ENCODE assay signal across 12 mouse cellular contexts in the genomic region with DNA sequence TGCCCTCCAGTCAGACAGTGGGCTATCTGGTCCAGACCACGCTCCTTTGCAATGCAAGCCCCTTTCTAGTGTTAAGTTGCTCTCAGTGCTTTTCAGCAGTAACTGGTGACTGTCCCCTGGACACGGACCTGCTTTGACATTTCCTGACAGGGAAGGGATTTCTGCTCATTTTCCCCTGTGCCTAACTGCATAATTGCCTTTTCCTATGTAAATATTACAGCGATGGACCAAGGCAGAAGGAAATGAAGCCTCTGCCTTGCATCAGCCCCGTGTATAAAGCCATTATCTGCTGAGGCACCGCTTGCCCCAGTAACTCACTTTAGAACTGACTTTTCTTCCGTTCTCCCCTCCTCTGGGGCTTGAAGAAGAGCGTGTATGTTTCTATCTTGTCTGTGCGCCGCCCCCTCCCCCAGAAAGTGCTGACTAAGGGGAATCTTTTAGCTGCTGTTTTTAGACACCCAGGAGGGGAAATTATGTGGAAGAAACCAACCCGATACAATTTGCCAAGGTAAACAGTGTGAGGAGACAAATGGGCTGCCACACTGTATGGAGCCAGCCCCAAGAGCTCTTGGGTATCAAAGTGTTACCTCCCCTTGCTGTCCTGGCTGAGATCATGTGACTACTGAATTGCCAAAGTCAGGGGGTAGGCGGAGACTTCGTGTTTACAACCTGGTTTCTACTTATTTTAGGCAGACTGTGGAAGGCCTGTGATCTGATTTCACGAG. TPM values are rescaled to one million over a fixed set of nuclear protein-coding genes. Genes with fewer than 3 reads are reported as not detected.
DNase-seq lines count a peak whose midpoint lies in the region; ATAC-seq and TF ChIP-seq lines count a peak whose summit lies in the region.
"Had no signal": no experiment of that assay in that cellular context is flagged by ENCODE, and none has a peak within 500 bp of the region (broad histone marks: within the 10 kb centered on the region; RNA-seq: fewer than 3 reads in every experiment).

No protein-coding gene starts in this region.

- peaks cover 42% of the 10 kb centered on the region for H3K4me1 ChIP-seq in heart, embryonic 15.5 days (replicated peaks)
- peaks cover 18% of the 10 kb centered on the region for H3K4me1 ChIP-seq in hindbrain, embryonic 14.5 days (replicated peaks; ENCODE audit: control insufficient read depth, insufficient read depth, low read length)
- H3K4me1 ChIP-seq in midbrain, embryonic 15.5 days = peaks cover 38% of the 10 kb centered on the region
- no peaks in the 10 kb centered on the region; the same call in 1 of the 2 replicates for H3K4me1 ChIP-seq in cerebellum, adult 2 months (ENCODE audit: control insufficient read depth, insufficient read depth, low read length)

- H3K4me3 ChIP-seq in heart, embryonic 15.5 days = peak overlapping the region; percentile 62; the same call in 1 of the 2 replicates
- H3K4me3 ChIP-seq in hindbrain, embryonic 14.5 days (replicated peaks; ENCODE audit: low read length) = peak overlapping the region; percentile 65
- H3K4me3 ChIP-seq in midbrain, embryonic 15.5 days = peak overlapping the region; percentile 59
- no peak overlapping the region for H3K4me3 ChIP-seq in cerebellum, adult 2 months (replicated peaks; ENCODE audit: insufficient read depth, low read depth, low read length)

- H3K27me3 ChIP-seq in heart, embryonic 15.5 days = peaks cover 77% of the 10 kb centered on the region
- peaks cover 39% of the 10 kb centered on the region for H3K27me3 ChIP-seq in hindbrain, embryonic 14.5 days (ENCODE audit: control insufficient read depth, insufficient read depth, low read length)
- peaks cover 33% of the 10 kb centered on the region for H3K27me3 ChIP-seq in midbrain, embryonic 15.5 days (replicated peaks)
- peaks cover 4% of the 10 kb centered on the region; the same call in 1 of the 2 replicates for H3K27me3 ChIP-seq in cerebellum, adult 2 months (ENCODE audit: control insufficient read depth, insufficient read depth, low read length)

- TF ChIP-seq CTCF in cerebellum, adult 2 months (IDR thresholded peaks at IDR 0.05; ENCODE audit: borderline replicate concordance, insufficient read depth, low read depth, low read length) = no peak

- ATAC-seq in heart, embryonic 15.5 days (replicated peaks; ENCODE audit: insufficient number of reproducible peaks, insufficient read depth, low FRiP score, low read depth) = no peak
- no peak for ATAC-seq in hindbrain, embryonic 14.5 days (ENCODE audit: low FRiP score)
- ATAC-seq in midbrain, embryonic 15.5 days (replicated peaks) = no peak
- ATAC-seq: Patski had no signal

- no peak overlapping the region for H3K27ac ChIP-seq in heart, embryonic 15.5 days
- no peak overlapping the region for H3K27ac ChIP-seq in hindbrain, embryonic 14.5 days
- H3K27ac ChIP-seq in midbrain, embryonic 15.5 days = no peak overlapping the region
- H3K27ac ChIP-seq in cerebellum, adult 2 months (ENCODE audit: insufficient read depth, low read length) = no peak overlapping the region
- H3K27ac ChIP-seq: liver, embryonic 14.5 days had no signal

- no peaks in the 10 kb centered on the region for H3K9me3 ChIP-seq in heart, embryonic 15.5 days (replicated peaks)
- no peaks in the 10 kb centered on the region for H3K9me3 ChIP-seq in hindbrain, embryonic 14.5 days (ENCODE audit: control insufficient read depth, low read length)
- no peaks in the 10 kb centered on the region for H3K9me3 ChIP-seq in midbrain, embryonic 15.5 days

- intact Hi-C loops in heart, postnatal 14 days (cut with DNase I) = loop anchor here (5.0 to 10.0 kb wide), 2 partner anchors 206 to 484 kb away; no protein-coding TSS in a partner anchor

- DNase-seq in heart, postnatal 14 days = no peak
- DNase-seq in ZHBTc4 (ENCODE audit: low read depth, low spot score) = peak; percentile 31
- DNase-seq in hindbrain, embryonic 14.5 days (ENCODE audit: low spot score) = no peak
- DNase-seq in right cerebral cortex, postnatal 4 days = no peak
- DNase-seq in cerebellum, postnatal 36 days = no peak
- DNase-seq in cerebellum, adult 2 months = no peak
- DNase-seq: cerebellum, adult 8-10 months; right cerebral cortex, adult 18-20 months had no signal

- TF ChIP-seq POLR2A in cerebellum, adult 2 months (IDR thresholded peaks at IDR 0.05; ENCODE audit: borderline replicate concordance, insufficient read depth, low read length) = no peak

- no peak overlapping the region for H3K9ac ChIP-seq in heart, embryonic 15.5 days
- H3K9ac ChIP-seq in hindbrain, embryonic 14.5 days = 0 out of 2 replicates have a peak overlapping the region, but pooled peaks have one; percentile 72
- H3K9ac ChIP-seq in midbrain, embryonic 15.5 days = peak overlapping the region; percentile 54; the same call in 1 of the 2 replicates
- H3K9ac ChIP-seq: liver, embryonic 14.5 days had no signal

- H3K4me2 ChIP-seq in heart, embryonic 15.5 days = no peak overlapping the region; the same call in 1 of the 2 replicates
- peak overlapping the region; percentile 100 for H3K4me2 ChIP-seq in hindbrain, embryonic 14.5 days (replicated peaks)
- peak overlapping the region; percentile 93 for H3K4me2 ChIP-seq in midbrain, embryonic 15.5 days

- no peaks in the 10 kb centered on the region for H3K36me3 ChIP-seq in heart, embryonic 15.5 days
- H3K36me3 ChIP-seq in hindbrain, embryonic 14.5 days (replicated peaks; ENCODE audit: control insufficient read depth, insufficient read depth) = no peaks in the 10 kb centered on the region
- H3K36me3 ChIP-seq in midbrain, embryonic 15.5 days (replicated peaks) = no peaks in the 10 kb centered on the region

- WGBS in heart, embryonic 15.5 days = 10% methylated on average over 13 of the region's 13 CpGs
- WGBS in hindbrain, embryonic 14.5 days = 11% methylated on average over 13 of the region's 13 CpGs
- WGBS in midbrain, embryonic 15.5 days = 12% methylated on average over 13 of the region's 13 CpGs
- 33% methylated on average over 13 of the region's 13 CpGs for WGBS in cerebellum, adult 2 months

RNA-seq across cellular contexts. Expression of gene Adra2a, which starts 4.4 kb away (rescaled TPM):
- 0.05 and 0.19 TPM in 2 replicates for polyA plus RNA-seq in heart, embryonic 15.5 days (2015; fragmentation: Nextera tagmentation; extraction: Ambion mirVana)
- under 1 TPM; 0.27 to 0.31 TPM for total RNA-seq in heart, postnatal 14 days (2021)
- 7.5 and 9.6 TPM in 2 replicates for polyA plus RNA-seq in hindbrain, embryonic 14.5 days (2014; fragmentation: Nextera tagmentation; extraction: Ambion mirVana)
- 3.2 and 3.7 TPM in 2 replicates for polyA plus RNA-seq in midbrain, embryonic 15.5 days (2015; fragmentation: Nextera tagmentation; extraction: Ambion mirVana)
- polyA plus RNA-seq in cerebellum, adult 2 months (2012; rRNA removed) = 14.6 and 16.1 TPM in 2 replicates
